Mouse (Mus musculus) limb, embryonic 14.5 days (tissue): ENCODE measurements around the gene Slc22a22. TPM values are rescaled to one million over a fixed set of nuclear protein-coding genes. Genes with fewer than 3 reads are reported as not detected.

Experiments used
- ATAC-seq: fragments of 200-750 bp; cut with Nextera tagmentation; 2 replicates; pipeline ENCODE4 v1.8.0; 2017; ENCODE audit warnings: low read depth, moderate number of reproducible peaks, moderate TSS enrichment; ENCODE audit not compliant: low FRiP score
- DNase-seq: peaks from one replicate; pipeline ENCODE4 v3.0.0-alpha.2; 2015; ENCODE audit warnings: low spot score
- H3K27ac ChIP-seq: fragments of 300-500 bp; sonication (generic); replicated peaks from 2 replicates; pipeline ENCODE4 v1.5.1; 2014; ENCODE audit warnings: low read depth, mild to moderate bottlenecking, low read length, moderate library complexity, mixed read lengths
- H3K27me3 ChIP-seq: fragments of 300-500 bp; sonication (generic); 2 replicates; pipeline ENCODE4 v1.6.1; 2014; ENCODE audit warnings: low read length, mixed read lengths; ENCODE audit not compliant: control insufficient read depth, insufficient read depth
- H3K36me3 ChIP-seq: fragments of 300-500 bp; sonication (generic); 2 replicates; pipeline ENCODE4 v1.6.1; 2014; ENCODE audit warnings: mild to moderate bottlenecking, low read length, moderate library complexity, mixed read lengths; ENCODE audit not compliant: control insufficient read depth, insufficient read depth
- H3K4me1 ChIP-seq: fragments of 300-500 bp; sonication (generic); 2 replicates; pipeline ENCODE4 v1.6.1; 2014; ENCODE audit warnings: antibody characterized with exemption, low read length, mixed read lengths; ENCODE audit not compliant: control insufficient read depth, insufficient read depth
- H3K4me2 ChIP-seq: fragments of 300-500 bp; sonication (generic); replicated peaks from 2 replicates; pipeline ENCODE4 v1.6.1; 2014; ENCODE audit warnings: low read depth, mild to moderate bottlenecking, low read length, moderate library complexity; ENCODE audit not compliant: severe bottlenecking
- H3K4me3 ChIP-seq: fragments of 300-500 bp; sonication (generic); replicated peaks from 2 replicates; pipeline ENCODE4 v1.5.1; 2014; ENCODE audit warnings: low read length
- H3K9ac ChIP-seq: fragments of 300-500 bp; sonication (generic); 2 replicates; pipeline ENCODE4 v1.6.1; 2014; ENCODE audit warnings: mild to moderate bottlenecking, low read depth, low read length, moderate library complexity; ENCODE audit not compliant: severe bottlenecking
- H3K9me3 ChIP-seq: fragments of 300-500 bp; sonication (generic); 2 replicates; pipeline ENCODE4 v1.6.1; 2016; ENCODE audit warnings: low read length; ENCODE audit not compliant: control insufficient read depth
- POLR2A ChIP-seq: fragments of 200-500 bp; IDR thresholded peaks from 2 replicates; pipeline ENCODE4 v1.8.0; 2012; ENCODE audit warnings: inconsistent platforms, mild to moderate bottlenecking, moderate library complexity, borderline replicate concordance; ENCODE audit not compliant: insufficient read depth, insufficient read length; ENCODE audit errors: extremely low read depth
- WGBS: fragments of 180-500 bp; shearing (Covaris S2); extraction: QIAGEN DNeasy Blood & Tissue Kit; methylation state at CpG from one replicate; pipeline ENCODE4 v1.1.7; 2014; 5-methylcytosine and 5-hydroxymethylcytosine counted together
- polyA plus RNA-seq, 2 experiments: library from polyadenylated mRNA; depleted of rRNA in 1 of 2; stranded (reverse) in 1 of 2; unstranded in 1 of 2; fragments of >200 nt; fragmentation: Nextera tagmentation in 1 of 2; extraction: Ambion mirVana in 1 of 2; gene quantifications; 2 replicates each; pipeline versions ENCODE4 v1.2.1 to v1.2.3; 2012 to 2014

Slc22a22 gene
- polyA plus RNA-seq, 2 experiments: 0.08 to 0.13 TPM

- no peaks in the 10 kb centered on the region for H3K4me1 ChIP-seq
- no peaks in the 10 kb centered on the region for H3K9me3 ChIP-seq
- TF ChIP-seq POLR2A: no peak
- H3K4me2 ChIP-seq: no peak overlapping the region
- no peak overlapping the region for H3K4me3 ChIP-seq
- 0 out of 2 replicates have a peak, but pooled peaks have one; percentile 23 for ATAC-seq
- no peak overlapping the region for H3K27ac ChIP-seq
- WGBS: 31% methylated on average over 2 of the region's 2 CpGs
- no peaks in the 10 kb centered on the region for H3K27me3 ChIP-seq
- peak; percentile 62 for DNase-seq
- no peak overlapping the region for H3K9ac ChIP-seq
- no peaks in the 10 kb centered on the region for H3K36me3 ChIP-seq
Measured at GRCm38 (mm10) chr15:57457374-57457773, 20.1 kb downstream of the Slc22a22 start.

GRCm38 (mm10) chr15:57434710-57435404 lies 42.6 kb downstream of the Slc22a22 start:
- no peak for ATAC-seq
- Histone ChIP-seq H3K4me1 (0 out of 2 replicates have a peak, but pooled peaks cover 3% of the 10 kb centered on the region), H3K9me3 (no peaks in the 10 kb centered on the region), H3K36me3 (no peaks in the 10 kb centered on the region), H3K27ac (no peak overlapping the region), H3K4me3 (no peak overlapping the region), H3K27me3 (no peaks in the 10 kb centered on the region), H3K9ac (no peak overlapping the region), H3K4me2 (no peak overlapping the region)
- 42% methylated on average over 2 of the region's 2 CpGs for WGBS
- no peak for TF ChIP-seq POLR2A
- DNase-seq: no peak

- DNase-seq: peak; percentile 62
- no peaks in the 10 kb centered on the region for H3K9me3 ChIP-seq
- H3K4me1 ChIP-seq: no peaks in the 10 kb centered on the region
- H3K36me3 ChIP-seq: no peaks in the 10 kb centered on the region
- no peak for ATAC-seq
- no peaks in the 10 kb centered on the region for H3K27me3 ChIP-seq
- 44% methylated on average over 2 of the region's 2 CpGs for WGBS
- no peak for TF ChIP-seq POLR2A
- H3K4me2 ChIP-seq: no peak overlapping the region
- no peak overlapping the region for H3K9ac ChIP-seq
- no peak overlapping the region for H3K4me3 ChIP-seq
- no peak overlapping the region for H3K27ac ChIP-seq
Measured at GRCm38 (mm10) chr15:57408498-57408897, 68.9 kb downstream of the Slc22a22 start.

GRCm38 (mm10) chr15:57398439-57399148 lies 78.8 kb downstream of the Slc22a22 start:
- H3K4me1 ChIP-seq: no peaks in the 10 kb centered on the region; the same call in 1 of the 2 replicates
- no peaks in the 10 kb centered on the region for H3K9me3 ChIP-seq
- no peak for TF ChIP-seq POLR2A
- no peak overlapping the region for H3K27ac ChIP-seq
- H3K4me3 ChIP-seq: no peak overlapping the region
- no peaks in the 10 kb centered on the region for H3K27me3 ChIP-seq
- 12% methylated on average over 3 of the region's 3 CpGs for WGBS
- DNase-seq (no peak), ATAC-seq (no peak)
- H3K9ac ChIP-seq: no peak overlapping the region
- no peaks in the 10 kb centered on the region for H3K36me3 ChIP-seq
- H3K4me2 ChIP-seq: no peak overlapping the region

GRCm38 (mm10) chr15:57394053-57394452 lies 83.4 kb downstream of the Slc22a22 start:
- Histone ChIP-seq H3K36me3 (no peaks in the 10 kb centered on the region), H3K27ac (no peak overlapping the region), H3K9me3 (no peaks in the 10 kb centered on the region), H3K4me3 (no peak overlapping the region), H3K4me1 (no peaks in the 10 kb centered on the region; the same call in 1 of the 2 replicates), H3K27me3 (no peaks in the 10 kb centered on the region), H3K4me2 (no peak overlapping the region), H3K9ac (no peak overlapping the region)
- DNase-seq: no peak
- TF ChIP-seq POLR2A: no peak
- no peak for ATAC-seq
- WGBS: 84% methylated on average over 4 of the region's 4 CpGs
